Mouse (Mus musculus) kidney, postnatal 4 days (tissue): ENCODE results near the gene Robo2.
"Not testable (repeated sequence)": the region's sequence is repeated elsewhere in the genome, so short reads cannot be mapped to it uniquely, and the experiment has no call there.

ENCODE experiments used
- DNase-seq, 2 experiments: peaks; one replicate each; pipeline ENCODE4 v3.0.0; 2021; ENCODE audit warnings: mixed read lengths in 2 of 2

The Robo2 gene

GRCm38 (mm10) chr16:74061479-74061878 is 350.1 kb downstream of the Robo2 start:
- DNase-seq = no peak

DNA sequence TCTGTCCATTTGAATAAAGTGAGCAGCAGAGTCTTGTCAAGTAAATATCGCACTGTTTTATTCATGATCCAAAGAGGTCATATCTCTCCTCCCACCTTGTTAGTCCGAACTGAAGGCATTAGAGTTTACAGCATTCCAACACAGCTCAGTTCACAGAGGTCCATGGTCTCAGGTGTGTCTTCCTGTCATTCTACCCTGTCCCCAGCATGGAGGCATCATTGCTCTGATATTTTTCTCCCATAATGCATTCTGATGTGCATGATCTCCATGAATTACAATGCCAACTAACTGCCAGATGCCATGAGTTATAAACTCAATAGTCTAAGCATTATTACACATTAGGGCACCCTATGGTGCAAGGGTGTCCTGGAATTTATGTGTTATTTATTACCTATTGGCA is 354.7 kb downstream of the Robo2 start:
- DNase-seq = no peak

DNA sequence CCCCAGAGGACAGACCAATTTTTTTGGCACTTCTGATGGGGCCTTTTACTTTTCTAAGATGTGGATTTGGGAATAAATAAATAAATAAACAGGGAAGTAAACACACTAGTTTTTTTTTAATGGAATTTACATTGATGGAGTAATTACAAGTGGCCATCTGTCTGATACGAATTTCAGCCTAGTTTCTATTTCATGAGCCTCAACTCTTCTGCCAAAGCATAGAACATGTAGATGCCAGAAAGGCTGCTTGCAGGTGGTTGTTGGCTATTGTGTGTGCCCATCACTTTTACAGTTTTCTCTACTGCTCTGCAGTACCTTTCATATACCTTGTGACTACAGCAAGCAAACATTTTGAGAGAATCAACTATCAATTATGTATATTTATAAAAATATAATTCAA is 355.4 kb downstream of the Robo2 start:
- no peak for DNase-seq

GRCm38 (mm10) chr16:74055061-74055751 is 356.4 kb downstream of the Robo2 start:
- peak; percentile 29 to 46 for DNase-seq

DNA sequence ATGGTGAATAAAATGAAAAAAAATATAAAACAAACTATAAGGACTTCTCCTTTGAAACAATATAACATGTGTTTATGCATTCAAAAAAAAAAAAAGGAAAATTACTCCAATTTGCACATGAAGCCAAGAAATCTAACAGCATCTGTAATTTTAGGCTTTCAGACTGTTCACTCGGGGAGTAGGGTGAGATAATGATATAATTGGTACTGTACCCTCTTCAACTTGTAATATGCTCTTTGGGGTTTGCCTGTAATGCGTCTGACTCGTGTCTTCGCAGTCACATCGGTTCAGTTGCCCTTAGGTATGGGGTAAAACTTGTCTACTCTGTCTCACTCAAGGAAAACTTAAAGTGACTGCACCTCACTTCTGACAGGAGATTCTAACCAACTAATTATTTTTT is 362.2 kb downstream of the Robo2 start:
- no peak for DNase-seq

- no peak for DNase-seq
Observed at GRCm38 (mm10) chr16:74048980-74049379, 362.6 kb downstream of the Robo2 start.

- no peak for DNase-seq
Observed at GRCm38 (mm10) chr16:74047232-74047631, 364.4 kb downstream of the Robo2 start.

DNA sequence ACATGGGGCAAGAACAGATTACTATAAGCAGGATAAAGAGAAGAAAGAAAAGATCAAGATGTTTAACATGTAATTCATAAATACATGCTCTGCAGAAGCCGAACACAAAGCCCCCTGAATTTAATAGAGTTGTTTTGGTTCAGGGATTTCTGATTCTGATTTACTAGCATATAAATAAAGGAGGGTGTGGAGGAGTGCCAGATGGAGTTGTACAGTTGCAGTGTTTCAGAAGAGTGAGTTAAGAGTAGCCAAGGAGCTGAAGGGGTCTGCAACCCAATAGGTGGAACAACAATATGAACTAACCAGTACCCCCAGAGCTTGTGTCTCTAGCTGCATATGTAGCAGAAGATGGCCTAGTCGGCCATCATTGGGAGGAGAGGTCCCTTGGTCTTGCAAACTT is 370.8 kb downstream of the Robo2 start:
- DNase-seq = not testable (repeated sequence)

- no peak for DNase-seq
Observed at GRCm38 (mm10) chr16:74027822-74028221, 383.8 kb downstream of the Robo2 start.

GRCm38 (mm10) chr16:74022281-74022978 is 389.2 kb downstream of the Robo2 start:
- DNase-seq = no peak

GRCm38 (mm10) chr16:74005767-74006166 is 405.9 kb downstream of the Robo2 start:
- DNase-seq = no peak

DNA sequence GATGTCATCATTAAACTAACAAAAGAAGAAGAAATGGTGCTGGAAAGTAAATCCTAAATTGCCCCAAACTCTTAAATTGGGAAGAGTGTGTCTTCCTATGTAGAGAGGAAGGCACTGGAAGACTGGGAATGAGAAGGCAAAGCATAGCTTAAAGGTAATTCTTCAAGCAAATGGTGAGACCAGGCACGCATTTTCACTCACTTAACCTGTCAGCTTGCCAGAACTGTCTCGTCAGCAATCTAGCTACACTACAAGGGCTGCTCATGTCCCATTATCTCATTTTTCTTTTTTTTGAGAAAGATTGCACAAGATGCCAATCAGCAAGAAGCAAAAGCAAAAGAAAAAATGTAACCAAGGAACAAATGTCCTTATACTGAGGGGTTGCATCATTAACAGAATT is 410.3 kb downstream of the Robo2 start:
- DNase-seq = no peak

- DNase-seq = no peak
Observed at GRCm38 (mm10) chr16:73991212-73991611, 420.4 kb downstream of the Robo2 start.

DNA sequence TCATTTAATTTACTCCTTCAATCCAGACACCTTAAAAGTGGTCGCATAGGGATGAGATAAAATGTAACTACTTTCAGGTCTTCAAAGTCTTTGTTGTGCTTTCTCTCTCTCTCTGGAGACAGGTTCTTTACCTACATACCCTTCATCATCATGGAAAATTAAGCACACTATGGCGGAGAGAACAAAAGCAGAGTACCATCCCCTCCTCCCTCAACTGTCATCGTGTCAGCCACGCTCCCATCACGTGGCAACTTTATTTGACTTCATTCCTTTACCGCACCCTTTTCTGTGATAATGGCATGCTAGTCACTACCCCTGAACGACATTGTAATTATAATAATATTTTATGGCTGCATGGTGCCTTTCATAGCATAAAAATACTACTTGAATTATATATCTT is 442.1 kb downstream of the Robo2 start:
- no peak for DNase-seq

DNA sequence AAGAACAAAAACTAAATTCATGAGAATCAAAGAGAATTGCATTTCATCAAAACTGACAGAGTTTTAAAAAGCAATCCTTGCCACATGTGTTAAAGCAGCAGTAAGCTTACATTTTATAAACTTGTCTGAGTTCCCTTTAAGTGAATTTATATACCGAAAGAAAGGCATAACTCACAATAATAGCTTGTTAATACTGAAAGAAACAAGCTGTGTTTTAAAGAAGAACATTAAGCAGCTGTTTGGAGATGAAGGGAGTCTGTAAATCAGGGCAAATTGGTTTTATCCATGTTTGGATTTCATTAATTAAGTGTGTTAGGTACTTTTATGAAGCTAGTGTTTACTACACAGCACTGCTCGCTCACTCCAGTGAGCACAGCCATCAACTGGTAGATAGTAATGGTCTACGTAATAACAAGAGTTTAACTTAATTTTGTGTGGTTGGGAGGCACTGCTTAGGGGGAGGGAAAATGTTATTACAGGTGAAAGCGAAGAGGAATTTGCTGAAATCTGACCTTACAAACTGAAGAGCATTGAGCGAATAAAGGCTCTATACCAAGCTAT is 447.2 kb downstream of the Robo2 start:
- peak in 1 of 2 experiments; percentile 14 for DNase-seq

- DNase-seq = no peak
Observed at GRCm38 (mm10) chr16:73959479-73959970, 452.1 kb downstream of the Robo2 start.

DNA sequence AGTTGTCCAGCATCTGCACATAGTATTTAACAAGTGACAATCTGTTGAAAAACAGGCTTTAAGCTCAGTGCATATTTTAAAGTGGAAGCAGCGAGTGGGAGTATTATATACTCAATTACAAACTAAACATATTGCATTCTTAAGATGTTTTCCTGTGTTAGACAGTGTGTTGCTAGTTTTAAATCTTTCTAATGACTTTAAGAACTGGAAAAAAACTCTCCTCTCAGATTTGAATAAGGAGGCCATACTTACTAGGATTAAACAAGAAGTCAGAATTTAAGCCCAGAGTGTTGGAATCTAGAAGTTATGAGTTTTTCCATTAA is 453.1 kb downstream of the Robo2 start:
- DNase-seq = no peak

GRCm38 (mm10) chr16:73957675-73958523 is 453.7 kb downstream of the Robo2 start:
- peak in 1 of 2 experiments; percentile 6 for DNase-seq

- no peak for DNase-seq
Observed at GRCm38 (mm10) chr16:73946171-73946570, 465.5 kb downstream of the Robo2 start.

DNA sequence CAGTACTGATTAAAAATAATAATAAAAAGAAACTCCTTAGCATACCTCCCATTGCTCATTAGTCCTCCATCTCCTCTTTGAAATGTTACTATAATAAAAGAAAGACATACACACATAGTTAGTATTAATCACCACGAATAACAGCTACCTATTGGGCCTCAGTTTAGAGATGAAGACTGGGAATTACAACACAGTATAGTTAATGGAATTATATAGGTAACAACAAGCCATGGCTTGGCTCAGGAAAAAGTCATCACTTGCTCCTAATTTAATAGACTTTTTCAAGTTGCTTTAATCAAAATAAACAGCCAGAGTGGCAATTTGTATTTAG is 471.4 kb downstream of the Robo2 start:
- no peak for DNase-seq

- DNase-seq = no peak
Observed at GRCm38 (mm10) chr16:73939423-73940210, 472.0 kb downstream of the Robo2 start.

- no peak for DNase-seq
Observed at GRCm38 (mm10) chr16:73930323-73930722, 481.3 kb downstream of the Robo2 start.

DNA sequence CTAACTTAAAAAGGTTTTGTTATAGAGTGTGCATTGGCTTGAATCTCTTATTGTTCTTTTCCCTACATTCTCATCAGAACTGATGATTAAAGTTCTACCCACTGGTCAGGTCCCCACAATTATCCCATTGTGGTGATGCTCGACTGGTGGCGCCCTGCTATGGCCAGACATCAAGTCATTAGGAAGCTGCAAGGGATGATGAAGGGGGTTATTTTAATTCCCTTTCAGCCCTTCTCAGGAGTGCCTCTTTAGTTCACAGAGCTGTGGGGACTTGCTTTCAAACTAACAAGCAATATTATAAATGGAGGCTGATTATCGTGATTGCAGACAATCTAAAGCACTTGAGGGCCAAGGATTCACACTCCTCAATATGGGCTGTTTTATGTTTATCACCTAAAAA is 484.1 kb downstream of the Robo2 start:
- DNase-seq = no peak
